Mouse (Mus musculus): Measurements from ENCODE around the gene Kctd2. TPM values are rescaled to one million over a fixed set of nuclear protein-coding genes. Genes with fewer than 3 reads are reported as not detected.

The Kctd2 gene
- polyA plus RNA-seq (2012; rRNA removed) (30.0 and 30.5 TPM in 2 replicates), polyA plus RNA-seq (2014; fragmentation: Nextera tagmentation; extraction: Ambion mirVana) (26.3 and 27.8 TPM in 2 replicates)

GRCm38 (mm10) chr11:115419531-115420237, at the start of gene Kctd2, which contains the start of gene Atp5h:
TSS of gene Kctd2 (plus strand) at chr11:115420128.
TSS of gene Atp5h (minus strand) at chr11:115419962.
- Histone ChIP-seq H3K27me3 (ENCODE audit: control insufficient read depth, insufficient read depth, low read length) (no peaks in the 10 kb centered on the region), H3K4me3 (replicated peaks; ENCODE audit: low read length) (peak within 1 kb of the TSS; percentile 65), H3K4me2 (replicated peaks; ENCODE audit: low read depth, low read length, severe bottlenecking) (peak within 1 kb of the TSS; percentile 94), H3K27ac (replicated peaks; ENCODE audit: low read depth, low read length) (peak within 1 kb of the TSS; percentile 84), H3K4me1 (ENCODE audit: control insufficient read depth, insufficient read depth, low read length) (peaks cover 16% of the 10 kb centered on the region), H3K36me3 (ENCODE audit: control insufficient read depth, insufficient read depth, low read length) (peaks cover 41% of the 10 kb centered on the region), H3K9me3 (ENCODE audit: control insufficient read depth, low read length) (no peaks in the 10 kb centered on the region), H3K9ac (ENCODE audit: low read depth, low read length, severe bottlenecking) (peak within 1 kb of the TSS; percentile 94)
- TF ChIP-seq POLR2A (IDR thresholded peaks at IDR 0.05; ENCODE audit: borderline replicate concordance, extremely low read depth, insufficient read depth, insufficient read length) = peak; percentile 49
- WGBS = 3% methylated on average over 37 of the region's 56 CpGs
- peak; percentile 98 for DNase-seq (ENCODE audit: low spot score)
- ATAC-seq (ENCODE audit: low FRiP score, low read depth) = peak; percentile 99

GRCm38 (mm10) chr11:115370368-115370767, 49.6 kb upstream of the Kctd2 start:
- Histone ChIP-seq H3K9ac (ENCODE audit: low read depth, low read length, severe bottlenecking) (no peak overlapping the region), H3K27ac (replicated peaks; ENCODE audit: low read depth, low read length) (no peak overlapping the region), H3K9me3 (ENCODE audit: control insufficient read depth, low read length) (no peaks in the 10 kb centered on the region), H3K27me3 (ENCODE audit: control insufficient read depth, insufficient read depth, low read length) (peaks cover 76% of the 10 kb centered on the region), H3K4me3 (replicated peaks; ENCODE audit: low read length) (no peak overlapping the region), H3K4me2 (replicated peaks; ENCODE audit: low read depth, low read length, severe bottlenecking) (no peak overlapping the region), H3K36me3 (ENCODE audit: control insufficient read depth, insufficient read depth, low read length) (no peaks in the 10 kb centered on the region), H3K4me1 (ENCODE audit: control insufficient read depth, insufficient read depth, low read length) (peaks cover 14% of the 10 kb centered on the region)
- no peak for DNase-seq (ENCODE audit: low spot score)
- ATAC-seq (ENCODE audit: low FRiP score, low read depth) = no peak
- 51% methylated on average over 7 of the region's 7 CpGs for WGBS
- no peak for TF ChIP-seq POLR2A (IDR thresholded peaks at IDR 0.05; ENCODE audit: borderline replicate concordance, extremely low read depth, insufficient read depth, insufficient read length)

- no peak for TF ChIP-seq POLR2A (IDR thresholded peaks at IDR 0.05; ENCODE audit: borderline replicate concordance, extremely low read depth, insufficient read depth, insufficient read length)
- 57% methylated on average over 8 of the region's 8 CpGs for WGBS
These were observed 48.6 kb upstream of the Kctd2 start for GRCm38 (mm10) chr11:115371354-115371753.

GRCm38 (mm10) chr11:115372015-115372414, 47.9 kb upstream of the Kctd2 start:
- no peak overlapping the region for H3K4me3 ChIP-seq (replicated peaks; ENCODE audit: low read length)
- no peak for DNase-seq (ENCODE audit: low spot score)
- 56% methylated on average over 1 of the region's 1 CpGs for WGBS
- H3K4me2 ChIP-seq (replicated peaks; ENCODE audit: low read depth, low read length, severe bottlenecking) = no peak overlapping the region
- H3K27ac ChIP-seq (replicated peaks; ENCODE audit: low read depth, low read length) = no peak overlapping the region
- no peak for ATAC-seq (ENCODE audit: low FRiP score, low read depth)
- H3K27me3 ChIP-seq (ENCODE audit: control insufficient read depth, insufficient read depth, low read length) = peaks cover 59% of the 10 kb centered on the region
- no peak overlapping the region for H3K9ac ChIP-seq (ENCODE audit: low read depth, low read length, severe bottlenecking)
- TF ChIP-seq POLR2A (IDR thresholded peaks at IDR 0.05; ENCODE audit: borderline replicate concordance, extremely low read depth, insufficient read depth, insufficient read length) = no peak
- no peaks in the 10 kb centered on the region for H3K36me3 ChIP-seq (ENCODE audit: control insufficient read depth, insufficient read depth, low read length)
- H3K4me1 ChIP-seq (ENCODE audit: control insufficient read depth, insufficient read depth, low read length) = peaks cover 13% of the 10 kb centered on the region; the same call in 1 of the 2 replicates
- H3K9me3 ChIP-seq (ENCODE audit: control insufficient read depth, low read length) = no peaks in the 10 kb centered on the region

More at GRCm38 (mm10) chr11:115371354-115371753, 48.6 kb upstream of the Kctd2 start:
- no peaks in the 10 kb centered on the region for H3K36me3 ChIP-seq (ENCODE audit: control insufficient read depth, insufficient read depth, low read length)
- no peaks in the 10 kb centered on the region for H3K9me3 ChIP-seq (ENCODE audit: control insufficient read depth, low read length)
- no peak overlapping the region for H3K27ac ChIP-seq (replicated peaks; ENCODE audit: low read depth, low read length)
- DNase-seq (ENCODE audit: low spot score) (no peak), ATAC-seq (ENCODE audit: low FRiP score, low read depth) (no peak)
- H3K4me3 ChIP-seq (replicated peaks; ENCODE audit: low read length) = no peak overlapping the region
- no peak overlapping the region for H3K4me2 ChIP-seq (replicated peaks; ENCODE audit: low read depth, low read length, severe bottlenecking)
- H3K9ac ChIP-seq (ENCODE audit: low read depth, low read length, severe bottlenecking) = no peak overlapping the region
- H3K27me3 ChIP-seq (ENCODE audit: control insufficient read depth, insufficient read depth, low read length) = peaks cover 66% of the 10 kb centered on the region
- peaks cover 14% of the 10 kb centered on the region for H3K4me1 ChIP-seq (ENCODE audit: control insufficient read depth, insufficient read depth, low read length)

- WGBS = 52% methylated on average over 2 of the region's 2 CpGs
- Histone ChIP-seq H3K27ac (replicated peaks; ENCODE audit: low read depth, low read length) (no peak overlapping the region), H3K9me3 (ENCODE audit: control insufficient read depth, low read length) (no peaks in the 10 kb centered on the region), H3K27me3 (ENCODE audit: control insufficient read depth, insufficient read depth, low read length) (peaks cover 52% of the 10 kb centered on the region), H3K9ac (ENCODE audit: low read depth, low read length, severe bottlenecking) (no peak overlapping the region), H3K4me3 (replicated peaks; ENCODE audit: low read length) (no peak overlapping the region), H3K36me3 (ENCODE audit: control insufficient read depth, insufficient read depth, low read length) (no peaks in the 10 kb centered on the region), H3K4me1 (ENCODE audit: control insufficient read depth, insufficient read depth, low read length) (peaks cover 6% of the 10 kb centered on the region; the same call in 1 of the 2 replicates), H3K4me2 (replicated peaks; ENCODE audit: low read depth, low read length, severe bottlenecking) (no peak overlapping the region)
- ATAC-seq (ENCODE audit: low FRiP score, low read depth) = no peak
- no peak for TF ChIP-seq POLR2A (IDR thresholded peaks at IDR 0.05; ENCODE audit: borderline replicate concordance, extremely low read depth, insufficient read depth, insufficient read length)
- DNase-seq (ENCODE audit: low spot score) = no peak
These were observed 47.2 kb upstream of the Kctd2 start for GRCm38 (mm10) chr11:115372737-115373136.

Data from limb, embryonic 14.5 days (tissue).